Mouse (Mus musculus) cerebellum, adult 2 months (tissue): Measurements from ENCODE around the gene U2af1l4.

Experiments used
- CTCF ChIP-seq: fragments of 200-500 bp; IDR thresholded peaks from 2 replicates; pipeline ENCODE4 v1.5.1; 2011; ENCODE audit warnings: low read depth, mild to moderate bottlenecking, control low read depth, low read length, moderate library complexity, borderline replicate concordance; ENCODE audit not compliant: insufficient read depth
- POLR2A ChIP-seq: fragments of 200-500 bp; IDR thresholded peaks from 2 replicates; pipeline ENCODE4 v1.6.1; 2011; ENCODE audit warnings: low read length, control low read depth, borderline replicate concordance; ENCODE audit not compliant: insufficient read depth

GRCm38 (mm10) chr7:30562526-30563116, 480 bp upstream of the U2af1l4 start:
- TF ChIP-seq CTCF: no peak
- TF ChIP-seq POLR2A: no peak
